Mouse (Mus musculus) C2C12 (cell line): ENCODE measurements around the gene Tiprl.

ENCODE experiments used
- CEBPB ChIP-seq: IDR thresholded peaks from one replicate; pipeline ENCODE4 v1.6.1; 2011; ENCODE audit warnings: low read depth, mild to moderate bottlenecking, control low read depth, moderate library complexity
- CTCF ChIP-seq: IDR thresholded peaks from one replicate; pipeline ENCODE4 v1.5.1; 2011; ENCODE audit not compliant: control insufficient read depth, insufficient read depth, insufficient read length
- FOSL1 ChIP-seq: IDR thresholded peaks from one replicate; pipeline ENCODE4 v1.8.0; 2011; ENCODE audit warnings: mild to moderate bottlenecking, low read length; ENCODE audit not compliant: poor library complexity, insufficient read depth, severe bottlenecking
- MAX ChIP-seq: IDR thresholded peaks from one replicate; pipeline ENCODE4 v1.6.1; 2011; ENCODE audit warnings: mild to moderate bottlenecking, control low read depth
- MYOD1 ChIP-seq: IDR thresholded peaks from one replicate; pipeline ENCODE4 v1.6.1; 2011; ENCODE audit warnings: low read depth; ENCODE audit not compliant: control insufficient read depth, insufficient read length
- MYOG ChIP-seq: IDR thresholded peaks from one replicate; pipeline ENCODE4 v1.6.1; 2011; ENCODE audit not compliant: control insufficient read depth, insufficient read length; ENCODE audit errors: extremely low read depth
- USF1 ChIP-seq: IDR thresholded peaks from one replicate; pipeline ENCODE4 v1.6.1; 2011; ENCODE audit warnings: low read depth, mild to moderate bottlenecking, control low read depth, moderate library complexity

DNA sequence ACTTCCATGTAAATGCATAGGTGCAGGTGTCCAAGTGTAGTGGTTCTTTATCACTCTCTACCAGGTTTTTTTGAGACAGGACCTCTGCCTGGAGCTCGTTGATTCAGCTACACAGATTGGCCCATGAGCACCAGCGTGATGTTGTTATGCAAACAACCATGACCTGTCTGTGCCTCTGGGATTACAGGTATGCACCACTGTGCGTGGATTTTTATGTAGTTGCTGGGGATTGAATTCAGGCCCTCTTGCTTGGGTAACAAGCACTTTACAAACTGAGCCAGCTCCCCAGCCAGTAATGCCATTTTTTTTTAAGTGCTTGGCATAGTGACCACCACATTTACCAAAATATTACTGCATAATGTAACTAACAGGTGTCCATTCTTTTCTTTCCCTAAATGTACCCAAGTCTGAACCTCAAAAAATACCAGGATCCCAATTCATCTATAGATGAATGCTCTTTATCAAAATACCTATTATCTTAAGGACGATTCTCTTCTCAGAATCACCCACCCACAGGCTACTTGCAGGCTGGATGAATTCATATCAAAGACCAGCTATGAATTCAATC, 35.3 kb downstream of the Tiprl start:
- TF ChIP-seq CTCF: no peak
- no peak for TF ChIP-seq MAX
- TF ChIP-seq MYOG: no peak
- TF ChIP-seq MYOD1: no peak
- no peak for TF ChIP-seq USF1
- no peak for TF ChIP-seq CEBPB
- no peak for TF ChIP-seq FOSL1
